Mouse (Mus musculus) kidney, postnatal 10 days (tissue): ENCODE results near the gene Arl6ip1.

Source experiments
- DNase-seq: peaks from one replicate; pipeline ENCODE4 v3.0.0; 2021; ENCODE audit warnings: mixed read lengths

The Arl6ip1 gene

DNA sequence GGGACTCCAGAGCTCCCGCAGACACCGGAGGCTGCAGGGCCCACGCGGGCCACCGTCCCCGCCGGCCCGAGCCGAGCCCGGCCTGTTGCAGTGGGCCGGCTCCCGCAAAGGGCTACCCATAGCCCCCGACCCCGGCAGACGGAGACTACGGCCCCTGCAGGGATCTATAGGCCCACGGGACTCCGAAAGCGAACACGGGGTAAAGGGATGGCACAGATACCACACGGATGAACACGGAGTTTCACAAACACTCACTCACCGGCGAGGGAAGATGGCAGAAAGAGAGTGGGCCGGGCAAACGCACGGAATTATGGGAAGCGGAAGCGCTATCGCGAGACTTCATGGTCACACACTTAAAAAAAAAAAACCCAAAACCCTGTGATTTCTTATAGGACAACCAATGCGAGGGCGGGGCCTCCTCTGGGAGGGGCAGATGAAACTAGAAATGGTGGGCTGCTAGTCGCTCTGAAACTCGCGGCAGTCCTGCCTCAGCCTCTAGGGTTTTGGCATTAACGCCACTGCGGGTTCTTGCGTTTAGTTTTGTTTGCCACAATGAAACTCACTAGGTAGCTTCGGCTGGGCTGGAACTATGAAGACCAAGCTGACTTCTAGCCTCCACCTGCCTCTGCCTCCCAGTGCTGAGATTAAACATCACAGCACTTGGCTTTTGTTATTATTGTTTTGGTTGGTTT is 13.4 kb downstream of the Arl6ip1 start, which contains the start of gene Rps15a:
TSS of gene Rps15a (minus strand) at position 312 of the 692 bp plus-strand sequence.
- peak; percentile 97 for DNase-seq

DNA sequence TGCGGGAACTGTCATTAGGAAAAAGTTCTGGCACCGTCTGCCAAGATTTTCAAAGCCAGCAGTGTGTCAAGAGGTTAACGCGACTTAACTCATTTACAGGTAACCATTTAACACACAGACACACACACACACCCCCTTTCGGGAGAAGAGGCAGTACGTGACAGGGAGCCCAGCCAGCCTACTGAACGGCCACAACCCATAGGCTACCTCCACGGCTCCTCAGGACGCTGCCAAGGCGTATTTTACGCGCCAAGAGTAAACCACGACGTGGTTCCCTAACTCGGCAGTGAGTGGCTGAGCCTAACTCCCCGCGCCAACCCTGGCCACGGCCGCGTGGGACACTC is 14.0 kb downstream of the Arl6ip1 start:
- no peak for DNase-seq

DNA sequence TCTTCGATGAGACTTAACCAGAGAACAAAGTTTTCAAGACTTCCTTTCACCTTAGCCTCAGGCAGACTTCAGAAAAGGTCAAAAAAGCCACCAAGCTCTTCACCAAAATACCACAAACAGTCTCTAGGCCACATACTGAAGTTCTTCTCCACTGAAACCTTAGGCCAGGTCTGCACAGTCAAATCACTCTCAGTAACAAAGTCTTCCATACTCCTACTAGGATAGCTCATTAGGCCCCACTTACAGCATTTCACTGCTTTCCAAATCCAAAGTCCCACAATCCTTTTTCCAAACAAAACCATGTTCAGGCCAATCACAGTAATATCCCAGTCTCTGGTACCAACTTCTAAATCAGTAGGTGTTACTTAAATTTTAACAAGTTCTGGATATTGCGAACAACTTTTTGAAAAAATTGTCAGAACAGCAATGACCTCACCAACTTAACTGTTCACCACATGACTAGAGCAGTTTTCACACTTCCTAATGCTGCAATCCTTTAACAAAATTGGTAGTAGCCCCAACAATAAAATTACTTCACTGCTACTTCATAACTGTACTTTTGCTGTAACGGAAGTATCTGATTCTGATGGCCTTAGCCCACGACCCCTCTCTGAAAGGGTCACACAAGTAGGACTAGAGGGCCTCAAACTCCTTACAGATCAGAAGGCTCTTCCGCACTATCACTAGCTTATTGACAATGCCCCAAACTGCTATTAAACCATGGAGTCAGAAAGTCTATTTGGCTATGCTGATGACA is 15.7 kb downstream of the Arl6ip1 start:
- no peak for DNase-seq

DNA sequence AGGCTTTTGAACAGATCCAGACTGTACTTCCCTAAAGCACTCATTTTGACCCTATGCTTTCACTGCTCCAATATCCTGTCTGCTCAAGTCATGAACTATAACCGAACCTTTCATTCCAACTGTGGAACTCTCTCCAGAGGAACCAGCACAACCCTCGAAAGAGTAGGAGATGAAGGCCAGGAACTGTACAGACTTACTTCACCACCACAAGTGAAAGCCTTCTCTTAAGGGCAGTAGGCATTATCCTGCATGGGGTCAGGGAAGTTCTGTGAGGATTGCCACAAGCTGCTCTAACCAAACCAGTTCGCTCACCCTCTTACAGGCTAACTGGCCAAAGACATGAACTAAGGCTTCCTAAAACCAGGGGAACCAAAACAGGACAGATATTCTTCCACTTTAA is 18.3 kb downstream of the Arl6ip1 start:
- DNase-seq: no peak

DNA sequence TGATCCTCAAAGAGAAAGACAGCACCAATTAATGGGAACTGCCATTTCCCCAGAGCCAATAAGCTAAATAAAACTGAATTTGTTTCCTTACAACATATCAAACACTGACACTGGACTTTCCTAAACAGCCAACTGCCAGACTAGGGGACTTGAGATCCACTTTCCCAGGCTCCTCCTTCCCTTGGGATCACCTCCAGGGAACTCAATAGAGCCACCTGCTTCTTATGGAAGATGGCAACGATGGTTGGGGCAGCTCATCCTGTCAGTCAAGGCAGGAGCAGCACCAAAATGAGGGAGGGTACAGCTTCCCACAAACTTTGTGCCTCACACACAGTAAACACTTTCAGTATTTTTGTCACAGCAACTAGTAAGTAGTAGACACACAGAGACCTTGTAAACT is 21.8 kb downstream of the Arl6ip1 start:
- DNase-seq: no peak

DNA sequence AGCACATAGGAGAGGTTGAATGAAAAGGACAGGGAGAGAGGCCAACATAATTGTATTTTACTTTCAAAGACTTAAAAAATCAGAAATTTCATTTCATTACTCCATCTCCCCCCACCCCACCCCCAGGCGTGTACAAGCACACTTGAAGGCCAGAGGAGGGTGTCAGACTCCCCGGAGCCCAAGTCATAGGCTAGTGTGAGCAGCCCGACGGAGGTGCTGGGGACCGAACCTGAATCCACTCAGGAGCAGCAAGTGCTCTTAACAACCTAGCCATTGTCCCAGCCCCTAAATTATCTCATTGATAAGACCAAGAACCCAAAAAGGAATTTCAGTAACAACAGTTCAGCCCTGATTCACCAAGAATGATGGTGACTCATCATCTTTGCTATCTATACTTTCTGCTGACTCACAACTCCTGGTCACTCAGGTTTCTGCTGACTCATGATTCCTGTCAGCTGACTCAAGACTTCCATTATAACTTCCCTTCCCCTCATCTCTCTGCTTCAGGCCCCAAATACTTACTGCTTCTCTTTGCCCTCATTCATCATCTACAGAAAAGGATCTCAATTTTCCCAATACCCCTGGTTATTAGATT is 24.9 kb downstream of the Arl6ip1 start:
- no peak for DNase-seq

DNA sequence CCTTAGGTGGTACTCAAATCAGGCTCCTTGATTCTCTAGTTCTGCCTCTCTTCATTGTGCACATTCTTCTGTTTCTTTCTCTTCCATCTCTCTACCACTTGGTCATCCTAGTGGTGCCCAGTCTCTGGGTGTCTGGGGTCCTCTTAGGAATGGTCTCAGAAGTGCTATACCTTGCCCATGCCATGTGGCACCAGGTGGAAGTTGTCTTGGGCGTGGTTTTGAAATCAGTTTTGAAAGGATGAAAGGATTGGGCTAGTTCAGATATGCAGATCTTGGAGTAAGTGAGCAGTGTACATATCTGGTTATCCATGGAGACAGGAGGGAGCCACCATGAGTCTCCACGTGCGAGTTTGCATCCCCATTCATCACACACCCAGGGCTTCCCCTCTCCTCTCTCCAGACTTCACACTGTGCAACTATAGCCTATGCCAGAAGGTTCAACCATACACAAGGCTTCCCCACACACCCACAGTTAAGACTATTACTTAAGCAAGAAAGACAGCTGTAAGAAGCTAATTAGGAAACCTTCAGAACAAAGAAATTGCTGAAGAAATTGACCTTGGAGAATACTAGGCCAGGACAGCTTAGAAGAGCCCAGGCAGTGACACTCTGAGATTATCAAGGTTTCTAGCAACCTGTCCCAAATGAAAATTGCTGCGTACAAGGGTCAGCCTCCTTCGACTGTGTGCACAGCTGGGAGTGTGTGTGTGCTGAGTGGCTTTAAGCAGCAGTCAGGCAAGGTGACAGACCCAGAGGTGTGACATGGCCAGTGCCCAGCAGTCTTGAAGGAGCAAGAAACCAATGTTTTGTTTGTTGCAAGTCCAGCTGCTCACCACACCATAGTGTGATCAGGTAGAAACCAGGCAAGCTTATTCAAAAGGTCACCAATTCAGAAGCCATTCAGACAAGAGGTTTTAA is 25.7 kb downstream of the Arl6ip1 start:
- no peak for DNase-seq

DNA sequence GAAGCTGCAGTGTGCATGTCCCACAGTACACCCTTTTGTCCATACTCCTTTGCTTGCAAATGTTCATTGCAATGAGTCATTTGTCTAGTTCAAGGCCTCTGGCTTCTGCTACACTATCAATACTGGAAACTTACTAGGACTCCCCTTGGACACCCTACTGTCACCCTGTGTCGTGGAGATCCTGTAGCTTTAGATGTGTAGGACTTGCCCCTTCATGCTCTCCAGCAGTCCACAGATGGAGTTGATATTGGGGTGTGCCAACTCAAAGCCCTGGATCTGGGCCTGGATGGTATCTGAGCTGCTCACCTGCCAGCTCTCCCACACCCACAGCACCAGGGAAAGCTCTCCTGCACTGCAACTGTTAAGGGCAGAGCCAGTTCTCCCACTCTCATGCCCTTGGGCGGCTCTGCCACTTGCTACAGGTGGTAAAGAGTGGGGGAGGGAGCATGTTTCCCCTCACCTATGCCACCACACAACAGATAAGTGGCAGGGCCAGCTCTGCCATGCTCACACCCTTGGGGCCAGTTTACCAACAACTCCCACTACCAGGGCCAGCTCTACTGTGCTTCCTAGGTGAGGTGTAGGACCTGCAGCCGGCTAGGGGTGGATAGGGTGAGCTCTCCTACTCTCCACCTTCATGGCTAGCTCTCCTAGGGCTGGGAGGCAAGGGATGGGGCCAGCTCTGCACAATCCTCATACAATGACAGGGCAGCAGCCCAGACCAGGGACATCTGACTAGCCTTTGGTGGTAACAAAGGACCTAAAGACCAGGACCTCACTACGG is 26.6 kb downstream of the Arl6ip1 start:
- peak; percentile 25 for DNase-seq

DNA sequence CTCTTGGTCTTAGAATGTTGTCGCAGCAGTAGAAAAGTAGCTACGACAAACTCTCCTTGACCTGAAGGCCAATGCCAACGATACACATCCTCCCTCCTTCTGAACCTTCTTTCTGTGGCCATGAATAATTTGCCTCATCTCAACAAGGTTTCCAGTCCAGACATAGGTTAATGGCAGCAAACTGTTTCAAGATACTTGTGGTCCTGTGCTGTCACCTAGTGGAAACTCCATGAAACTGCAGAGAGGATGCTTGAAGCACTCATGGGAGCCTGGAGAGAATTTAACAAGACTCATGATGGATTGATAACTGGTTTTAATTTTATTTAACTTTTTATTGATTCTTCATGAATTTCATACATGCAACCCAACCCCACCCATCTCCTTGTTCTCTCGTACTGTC is 27.2 kb downstream of the Arl6ip1 start:
- DNase-seq: peak; percentile 55

DNA sequence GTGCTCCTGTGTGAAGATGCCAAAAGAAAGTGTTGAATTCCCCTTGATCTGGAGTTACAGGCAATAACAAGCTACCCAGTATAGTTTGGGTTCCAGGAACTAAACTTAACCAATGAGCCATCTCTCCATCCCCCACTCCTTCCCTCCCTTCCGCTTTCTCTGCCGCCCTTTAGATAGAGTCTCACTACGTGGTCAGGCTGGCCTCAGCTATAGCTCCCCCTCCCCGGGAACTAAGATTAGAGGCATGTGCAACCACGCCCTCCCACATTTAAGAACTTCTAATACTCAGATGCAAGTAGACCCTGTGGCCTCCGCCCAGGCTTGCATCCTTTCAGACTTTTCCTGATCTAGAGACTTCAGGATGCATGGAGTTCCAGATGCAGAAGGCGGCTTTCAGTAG is 31.8 kb downstream of the Arl6ip1 start:
- DNase-seq: no peak

DNA sequence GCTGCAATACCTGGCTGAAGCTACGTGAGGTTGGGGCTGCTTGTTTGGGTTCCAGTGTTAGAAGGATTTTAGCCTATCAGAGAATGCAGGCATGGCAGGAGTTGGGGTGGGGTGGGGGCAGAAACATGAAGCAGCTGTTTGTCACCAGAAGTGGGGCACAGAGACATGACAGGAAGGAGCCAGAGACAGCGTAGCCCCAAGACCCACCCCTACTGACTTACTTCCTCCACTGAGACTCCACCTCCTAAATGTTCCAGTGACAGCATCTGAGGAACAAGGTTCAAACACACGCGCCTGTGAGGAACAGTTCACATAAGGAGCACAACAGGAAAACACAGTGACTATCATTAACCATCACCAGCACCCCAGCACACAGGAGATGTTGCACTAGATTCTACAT is 49.5 kb downstream of the Arl6ip1 start:
- DNase-seq: no peak

DNA sequence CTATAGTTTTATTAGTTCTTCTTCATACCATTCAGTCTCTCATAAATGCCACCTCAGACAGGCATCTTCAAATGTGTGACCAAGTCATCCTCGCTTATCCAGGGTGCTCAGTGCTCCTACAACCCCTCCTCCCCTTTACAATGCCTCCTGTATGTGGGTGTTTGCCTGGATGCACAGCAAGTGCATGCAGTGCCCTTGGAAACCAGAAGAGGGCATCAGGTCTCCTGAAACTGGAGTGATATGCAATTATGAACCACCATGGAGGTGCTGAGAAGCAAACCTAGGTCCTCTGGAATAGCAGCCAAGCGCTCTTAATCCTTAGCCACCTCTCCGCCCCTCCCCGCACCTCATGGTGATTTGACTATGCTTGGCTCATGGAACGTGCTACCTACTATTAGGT is 50.4 kb downstream of the Arl6ip1 start:
- DNase-seq: no peak
